Mouse (Mus musculus) liver, embryonic 15.5 days (tissue): ENCODE data around the gene Ttc3. TPM values are rescaled to one million over a fixed set of nuclear protein-coding genes. Genes with fewer than 3 reads are reported as not detected.
A peak's percentile ranks its signal among the peaks of the same experiment; 100 is the strongest.
"Not testable (repeated sequence)": the region's sequence is repeated elsewhere in the genome, so short reads cannot be mapped to it uniquely, and the experiment has no call there.

Experiments used
- ATAC-seq: fragments of 200-750 bp; cut with Nextera tagmentation; 2 replicates; pipeline ENCODE4 v1.8.0; 2017; ENCODE audit warnings: moderate number of reproducible peaks, mild to moderate bottlenecking, moderate library complexity; ENCODE audit not compliant: insufficient read depth
- H3K27ac ChIP-seq: fragments of 300-500 bp; sonication (generic); replicated peaks from 2 replicates; pipeline ENCODE4 v1.5.1; 2015; ENCODE audit warnings: mild to moderate bottlenecking, inconsistent platforms
- H3K27me3 ChIP-seq: fragments of 300-500 bp; sonication (generic); 2 replicates; pipeline ENCODE4 v1.6.1; 2015; ENCODE audit warnings: mild to moderate bottlenecking, inconsistent platforms
- H3K36me3 ChIP-seq: fragments of 300-500 bp; sonication (generic); replicated peaks from 2 replicates; pipeline ENCODE4 v1.6.1; 2015; ENCODE audit warnings: moderate library complexity, mild to moderate bottlenecking, inconsistent platforms
- H3K4me1 ChIP-seq: fragments of 300-500 bp; sonication (generic); replicated peaks from 2 replicates; pipeline ENCODE4 v1.6.1; 2015; ENCODE audit warnings: inconsistent platforms
- H3K4me2 ChIP-seq: fragments of 300-500 bp; sonication (generic); 2 replicates; pipeline ENCODE4 v1.6.1; 2015; ENCODE audit warnings: moderate library complexity, mild to moderate bottlenecking, inconsistent platforms
- H3K4me3 ChIP-seq: fragments of 300-500 bp; sonication (generic); replicated peaks from 2 replicates; pipeline ENCODE4 v1.5.1; 2015; ENCODE audit warnings: mild to moderate bottlenecking, inconsistent platforms
- H3K9ac ChIP-seq: fragments of 300-500 bp; sonication (generic); 2 replicates; pipeline ENCODE4 v1.6.1; 2015; ENCODE audit warnings: moderate library complexity, mild to moderate bottlenecking, inconsistent platforms
- H3K9me3 ChIP-seq: fragments of 300-500 bp; sonication (generic); replicated peaks from 2 replicates; pipeline ENCODE4 v1.6.1; 2016; ENCODE audit warnings: inconsistent platforms
- WGBS: fragments of 180-500 bp; shearing (Covaris S2); methylation state at CpG from one replicate; pipeline ENCODE4 v1.1.7; 2015; ENCODE audit warnings: mixed read lengths; ENCODE audit not compliant: insufficient replicate concordance; 5-methylcytosine and 5-hydroxymethylcytosine counted together
- polyA plus RNA-seq: library from polyadenylated mRNA; unstranded; fragments of >200 nt; fragmentation: Nextera tagmentation; extraction: Ambion mirVana; gene quantifications from 2 replicates; pipeline ENCODE4 v1.2.1, GENCODE M21; 2015

The Ttc3 gene
- polyA plus RNA-seq, 1 experiment from 2014 or later, result 21.8 TPM

DNA sequence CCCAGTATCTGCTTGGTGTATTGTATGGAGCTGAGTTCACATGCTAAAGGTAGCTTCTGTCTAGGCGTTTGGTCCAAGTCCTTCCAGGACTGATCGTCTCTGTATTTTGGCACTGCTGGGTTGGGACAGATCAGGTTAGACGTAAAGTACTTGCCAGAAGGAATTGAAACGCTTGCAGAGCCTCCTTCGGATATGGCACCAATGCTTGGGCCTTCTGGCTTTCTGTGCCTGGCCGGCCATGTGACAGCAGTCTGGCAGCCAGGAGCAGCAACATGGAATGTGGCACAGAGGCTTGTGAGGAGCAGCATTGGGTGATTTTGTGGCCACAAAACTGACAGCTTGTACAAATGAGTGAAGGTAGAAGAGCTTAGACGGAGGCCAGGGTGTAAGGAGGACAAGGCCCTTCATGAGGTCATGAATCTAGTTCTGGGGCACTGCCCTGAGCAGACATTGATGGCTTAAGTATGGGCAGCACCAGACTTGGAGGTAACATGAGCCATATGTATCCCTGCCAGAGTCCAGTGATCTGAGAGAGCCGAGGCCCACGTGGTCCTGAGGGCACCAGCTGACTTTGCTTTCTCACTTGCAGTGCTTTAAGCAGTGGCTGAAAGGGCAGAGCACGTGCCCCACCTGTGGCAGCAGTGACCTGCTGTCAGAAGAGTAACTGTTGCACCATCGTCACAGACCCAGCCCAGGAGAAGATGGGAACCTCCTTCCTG is 97.1 kb downstream of the Ttc3 start:
- WGBS, result 75% methylated on average over 11 of the region's 11 CpGs
- Histone ChIP-seq H3K4me2 (no peak overlapping the region), H3K4me3 (no peak overlapping the region), H3K9ac (no peak overlapping the region), H3K27ac (no peak overlapping the region), H3K9me3 (no peaks in the 10 kb centered on the region), H3K36me3 (peaks cover 51% of the 10 kb centered on the region), H3K27me3 (no peaks in the 10 kb centered on the region), H3K4me1 (no peaks in the 10 kb centered on the region)
- ATAC-seq, result no peak

DNA sequence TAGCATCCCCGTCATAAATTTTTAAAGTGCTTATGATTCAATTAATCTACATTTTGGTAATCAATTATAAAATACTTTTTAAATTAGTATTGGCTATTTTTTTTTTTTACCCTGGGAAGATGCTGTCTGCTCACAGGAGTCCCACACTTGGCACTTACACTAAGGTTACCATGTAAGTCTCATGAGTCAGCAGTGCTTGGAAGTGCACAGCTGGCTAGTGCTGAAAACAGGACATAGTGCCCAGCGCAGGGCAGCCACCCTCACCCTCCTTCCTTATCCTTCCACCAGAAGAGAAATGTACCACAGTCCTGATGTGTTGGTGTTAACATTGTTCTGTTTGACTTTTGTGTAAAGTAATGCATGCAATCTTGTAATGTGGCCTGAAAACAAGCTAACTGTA is 98.0 kb downstream of the Ttc3 start:
- WGBS, result 73% methylated on average over 2 of the region's 2 CpGs
- Histone ChIP-seq H3K4me2 (no peak overlapping the region), H3K9ac (no peak overlapping the region), H3K4me1 (no peaks in the 10 kb centered on the region), H3K27ac (no peak overlapping the region), H3K4me3 (no peak overlapping the region), H3K36me3 (peaks cover 46% of the 10 kb centered on the region), H3K9me3 (no peaks in the 10 kb centered on the region), H3K27me3 (no peaks in the 10 kb centered on the region)
- no peak for ATAC-seq

DNA sequence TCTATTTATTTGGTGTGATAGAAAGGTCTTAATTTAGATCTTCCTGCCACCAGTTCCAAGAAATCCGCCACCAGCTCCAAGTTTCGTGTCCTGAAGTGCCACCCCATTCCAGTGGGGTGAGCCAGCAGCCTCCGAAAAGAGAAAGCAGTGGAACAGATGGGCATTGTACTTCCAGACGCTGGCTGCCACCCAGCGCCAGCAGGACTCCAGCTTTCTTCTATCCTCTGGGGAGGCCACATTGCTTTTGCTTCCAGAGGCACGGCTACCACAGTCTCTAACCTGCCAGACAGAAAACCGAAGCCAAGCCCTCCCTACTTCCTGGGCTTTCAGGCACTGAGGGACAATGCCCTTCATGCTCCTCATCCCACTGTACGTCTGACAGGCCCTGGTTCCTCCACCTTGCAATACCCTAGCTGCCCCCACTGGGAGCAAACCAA is 102.1 kb downstream of the Ttc3 start:
- WGBS, result 68% methylated on average over 8 of the region's 8 CpGs
- no peaks in the 10 kb centered on the region for H3K27me3 ChIP-seq
- no peaks in the 10 kb centered on the region for H3K4me1 ChIP-seq
- H3K9ac ChIP-seq, result no peak overlapping the region
- peaks cover 21% of the 10 kb centered on the region for H3K36me3 ChIP-seq
- no peak overlapping the region for H3K4me3 ChIP-seq
- H3K4me2 ChIP-seq, result no peak overlapping the region
- no peak overlapping the region for H3K27ac ChIP-seq
- H3K9me3 ChIP-seq, result no peaks in the 10 kb centered on the region
- ATAC-seq, result no peak

DNA sequence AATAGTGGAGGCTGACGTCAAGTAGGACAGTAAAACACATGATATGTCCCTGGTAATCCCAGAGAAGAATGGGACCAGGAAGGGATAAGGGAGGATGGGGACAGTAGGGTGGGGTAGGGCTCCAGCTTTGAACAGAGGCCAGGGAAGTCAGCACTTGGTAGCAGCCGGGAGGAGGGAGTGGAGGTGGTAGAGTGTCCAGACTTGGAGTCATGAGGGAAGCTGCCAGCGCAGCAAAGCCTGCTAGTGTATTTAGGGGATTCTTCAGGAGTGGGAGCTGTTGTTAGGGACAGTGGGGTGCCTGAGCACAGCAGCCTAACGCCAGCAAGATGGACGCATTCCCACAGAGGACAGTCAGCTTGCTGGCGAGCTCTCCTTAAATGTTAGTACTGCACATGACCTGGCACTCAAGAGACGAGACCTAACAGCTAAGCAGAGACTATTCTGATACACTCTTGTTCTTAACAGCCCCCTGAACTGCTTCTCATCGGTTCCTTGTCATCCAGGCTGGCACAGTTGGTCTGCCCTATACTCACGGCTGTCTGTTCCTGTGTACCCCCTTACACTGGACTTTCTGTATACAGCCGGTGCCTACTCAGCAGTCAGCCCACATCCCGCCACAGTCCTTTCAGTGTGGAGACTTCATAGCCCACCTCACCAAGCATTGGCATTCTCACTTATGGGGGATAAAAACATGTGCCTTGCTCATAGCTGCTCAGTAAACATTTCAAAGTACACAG is 102.8 kb downstream of the Ttc3 start:
- WGBS, result 67% methylated on average over 11 of the region's 11 CpGs
- no peak overlapping the region for H3K27ac ChIP-seq
- no peak overlapping the region for H3K4me2 ChIP-seq
- ATAC-seq, result no peak
- no peaks in the 10 kb centered on the region for H3K4me1 ChIP-seq
- H3K36me3 ChIP-seq, result peaks cover 14% of the 10 kb centered on the region
- no peaks in the 10 kb centered on the region for H3K27me3 ChIP-seq
- no peak overlapping the region for H3K4me3 ChIP-seq
- no peak overlapping the region for H3K9ac ChIP-seq
- H3K9me3 ChIP-seq, result no peaks in the 10 kb centered on the region

GRCm38 (mm10) chr16:94484752-94485535 is 114.5 kb downstream of the Ttc3 start:
- no peaks in the 10 kb centered on the region for H3K4me1 ChIP-seq
- no peak for ATAC-seq
- 46% methylated on average over 11 of the region's 11 CpGs for WGBS
- H3K9me3 ChIP-seq, result no peaks in the 10 kb centered on the region
- no peak overlapping the region for H3K9ac ChIP-seq
- no peak overlapping the region for H3K4me2 ChIP-seq
- H3K4me3 ChIP-seq, result no peak overlapping the region
- no peaks in the 10 kb centered on the region for H3K36me3 ChIP-seq
- no peaks in the 10 kb centered on the region for H3K27me3 ChIP-seq
- no peak overlapping the region for H3K27ac ChIP-seq

DNA sequence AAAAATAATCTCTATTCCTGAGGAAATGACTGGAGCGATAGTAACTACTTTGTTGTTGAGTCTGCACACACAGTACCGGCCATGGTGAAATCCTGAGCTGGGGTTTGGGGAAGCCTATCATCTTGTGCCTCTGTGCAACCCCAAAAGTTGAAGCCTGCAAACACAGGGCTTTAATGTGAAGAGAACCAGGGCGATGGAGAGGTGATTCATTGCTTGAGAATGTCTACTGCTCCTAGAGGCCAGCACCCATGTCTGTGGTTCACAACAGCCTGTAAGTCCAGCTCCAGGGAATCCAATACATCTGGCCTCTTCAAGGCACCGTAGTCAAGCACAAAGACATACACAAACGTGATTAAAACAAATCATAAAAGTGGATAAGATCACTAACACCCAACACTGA is 116.9 kb downstream of the Ttc3 start:
- WGBS, result 37% methylated on average over 5 of the region's 5 CpGs
- no peak for ATAC-seq
- no peak overlapping the region for H3K4me2 ChIP-seq
- no peaks in the 10 kb centered on the region for H3K9me3 ChIP-seq
- no peaks in the 10 kb centered on the region for H3K27me3 ChIP-seq
- H3K36me3 ChIP-seq, result no peaks in the 10 kb centered on the region
- no peak overlapping the region for H3K27ac ChIP-seq
- no peaks in the 10 kb centered on the region for H3K4me1 ChIP-seq
- no peak overlapping the region for H3K4me3 ChIP-seq
- H3K9ac ChIP-seq, result no peak overlapping the region

- Histone ChIP-seq H3K27ac (no peak overlapping the region), H3K27me3 (no peaks in the 10 kb centered on the region), H3K36me3 (no peaks in the 10 kb centered on the region), H3K4me2 (no peak overlapping the region), H3K4me1 (no peaks in the 10 kb centered on the region), H3K9ac (no peak overlapping the region), H3K4me3 (no peak overlapping the region), H3K9me3 (no peaks in the 10 kb centered on the region)
- WGBS, result 78% methylated on average over 5 of the region's 5 CpGs
- ATAC-seq, result no peak
These were observed 118.9 kb downstream of the Ttc3 start for GRCm38 (mm10) chr16:94489326-94489725.

DNA sequence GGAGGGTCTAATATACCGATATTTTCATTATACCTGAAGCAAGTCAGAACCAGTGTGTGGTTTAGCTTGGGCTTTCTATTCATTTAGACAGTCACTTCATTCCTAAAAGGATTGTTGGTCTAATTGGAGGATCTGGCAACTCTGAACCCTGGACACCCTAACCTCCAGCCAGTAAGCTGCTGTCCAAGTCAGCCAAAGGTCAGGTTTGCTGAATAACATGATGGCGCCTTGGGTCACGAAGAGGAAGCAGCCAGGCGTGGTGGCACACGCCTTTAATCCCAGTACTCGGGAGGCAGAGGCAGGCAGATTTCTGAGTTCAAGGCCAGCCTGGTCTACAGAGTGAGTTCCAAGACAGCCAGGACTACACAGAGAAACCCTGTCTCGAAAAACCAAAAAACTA is 126.8 kb downstream of the Ttc3 start:
- H3K9ac ChIP-seq, H3K4me3 ChIP-seq, H3K27me3 ChIP-seq, ATAC-seq, H3K4me2 ChIP-seq, H3K9me3 ChIP-seq, H3K27ac ChIP-seq: not testable (repeated sequence)
- peaks cover 42% of the 10 kb centered on the region for H3K36me3 ChIP-seq
- 82% methylated on average over 7 of the region's 7 CpGs for WGBS
- H3K4me1 ChIP-seq, result peaks cover 12% of the 10 kb centered on the region

GRCm38 (mm10) chr16:94497911-94498310 is 127.5 kb downstream of the Ttc3 start:
- 49% methylated on average over 5 of the region's 5 CpGs for whole genome bisulfite sequencing
- Histone ChIP-seq H3K4me2 (no peak overlapping the region), H3K27ac (peak overlapping the region; percentile 59; the same call in 1 of the 2 replicates), H3K9ac (no peak overlapping the region), H3K9me3 (no peaks in the 10 kb centered on the region), H3K4me3 (no peak overlapping the region), H3K27me3 (no peaks in the 10 kb centered on the region), H3K4me1 (peaks cover 12% of the 10 kb centered on the region), H3K36me3 (peaks cover 46% of the 10 kb centered on the region)
- ATAC-seq, result peak; percentile 87

DNA sequence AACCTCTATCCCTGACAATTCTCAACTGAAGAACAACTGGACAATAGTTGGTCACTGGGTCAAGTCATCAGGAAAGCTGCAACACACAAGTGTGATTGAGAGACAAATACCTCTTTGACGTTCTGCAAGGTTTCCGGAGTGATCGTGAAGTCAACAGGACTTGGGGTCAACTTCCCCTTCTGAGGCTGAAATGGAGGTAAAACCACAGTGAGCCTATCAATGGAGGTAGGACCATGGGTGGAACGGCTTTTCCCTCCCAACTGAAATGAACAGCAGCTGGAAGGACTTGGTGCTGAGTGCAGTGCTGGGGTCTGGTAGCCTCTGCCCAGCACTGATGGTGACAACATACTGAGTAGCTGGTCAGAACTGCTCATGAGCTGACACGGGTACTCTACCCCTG is 133.8 kb downstream of the Ttc3 start:
- H3K36me3 ChIP-seq, result peaks cover 64% of the 10 kb centered on the region
- no peak overlapping the region for H3K27ac ChIP-seq
- H3K9me3 ChIP-seq, result no peaks in the 10 kb centered on the region
- no peaks in the 10 kb centered on the region for H3K27me3 ChIP-seq
- 35% methylated on average over 5 of the region's 5 CpGs for WGBS
- ATAC-seq, result no peak
- H3K4me3 ChIP-seq, result no peak overlapping the region
- no peak overlapping the region for H3K9ac ChIP-seq
- H3K4me1 ChIP-seq, result peaks cover 4% of the 10 kb centered on the region; the same call in 1 of the 2 replicates
- no peak overlapping the region for H3K4me2 ChIP-seq

DNA sequence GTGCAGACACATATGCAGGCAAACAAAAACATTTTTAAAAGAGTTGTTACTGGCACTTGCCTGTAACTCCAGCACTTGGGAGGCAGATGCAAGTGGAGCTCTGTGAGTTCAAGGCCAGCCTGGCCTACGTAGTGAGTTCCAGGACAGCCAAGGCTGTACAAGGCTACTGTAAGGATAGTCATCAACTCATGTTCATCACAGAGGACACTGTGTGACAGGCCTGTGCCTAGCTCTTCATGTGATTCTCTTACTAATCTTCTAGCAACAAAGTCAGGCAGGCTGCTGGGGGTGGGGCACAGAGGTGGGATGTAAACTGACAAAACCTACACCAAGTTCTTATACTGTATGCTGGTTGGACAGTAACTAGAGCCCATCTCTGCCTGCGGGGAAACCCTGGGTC is 136.7 kb downstream of the Ttc3 start:
- WGBS, result 68% methylated on average over 2 of the region's 2 CpGs
- H3K36me3 ChIP-seq, result peaks cover 59% of the 10 kb centered on the region
- H3K4me3 ChIP-seq, result no peak overlapping the region
- H3K9ac ChIP-seq, result no peak overlapping the region
- no peaks in the 10 kb centered on the region for H3K27me3 ChIP-seq
- H3K4me1 ChIP-seq, result peaks cover 4% of the 10 kb centered on the region; the same call in 1 of the 2 replicates
- no peak overlapping the region for H3K27ac ChIP-seq
- H3K4me2 ChIP-seq, result no peak overlapping the region
- ATAC-seq, result no peak
- no peaks in the 10 kb centered on the region for H3K9me3 ChIP-seq
